Mouse (Mus musculus): ENCODE measurements around the gene Il22ra1.
"Not testable (repeated sequence)": the region's sequence is repeated elsewhere in the genome, so short reads cannot be mapped to it uniquely, and the experiment has no call there.

GRCm38 (mm10) chr4:135716438-135716837, 11.5 kb upstream of the Il22ra1 start:
- not testable (repeated sequence) for TF ChIP-seq POLR2A (IDR thresholded peaks at IDR 0.05; ENCODE audit: control insufficient read depth, extremely low read depth, insufficient read depth, low read length, poor library complexity); CTCF (IDR thresholded peaks at IDR 0.05; ENCODE audit: borderline replicate concordance, control insufficient read depth, extremely low read depth, insufficient read depth, low read length, poor library complexity)
